Mouse (Mus musculus) thymus, adult 2 months (tissue): ENCODE results near the gene Lrrc26.
"Not testable (repeated sequence)": the region's sequence is repeated elsewhere in the genome, so short reads cannot be mapped to it uniquely, and the experiment has no call there.

ENCODE experiments used
- CTCF ChIP-seq: fragments of 200-500 bp; IDR thresholded peaks from 2 replicates; pipeline ENCODE4 v1.5.1; 2012; ENCODE audit warnings: mild to moderate bottlenecking, control low read depth, low read length, moderate library complexity, borderline replicate concordance; ENCODE audit not compliant: control insufficient read depth, poor library complexity, insufficient read depth; ENCODE audit errors: extremely low read depth
- POLR2A ChIP-seq: fragments of 200-500 bp; IDR thresholded peaks from 2 replicates; pipeline ENCODE4 v1.6.1; 2012; ENCODE audit warnings: mild to moderate bottlenecking, low read length, control low read depth, moderate library complexity; ENCODE audit not compliant: control insufficient read depth, poor library complexity, insufficient read depth; ENCODE audit errors: extremely low read depth

DNA sequence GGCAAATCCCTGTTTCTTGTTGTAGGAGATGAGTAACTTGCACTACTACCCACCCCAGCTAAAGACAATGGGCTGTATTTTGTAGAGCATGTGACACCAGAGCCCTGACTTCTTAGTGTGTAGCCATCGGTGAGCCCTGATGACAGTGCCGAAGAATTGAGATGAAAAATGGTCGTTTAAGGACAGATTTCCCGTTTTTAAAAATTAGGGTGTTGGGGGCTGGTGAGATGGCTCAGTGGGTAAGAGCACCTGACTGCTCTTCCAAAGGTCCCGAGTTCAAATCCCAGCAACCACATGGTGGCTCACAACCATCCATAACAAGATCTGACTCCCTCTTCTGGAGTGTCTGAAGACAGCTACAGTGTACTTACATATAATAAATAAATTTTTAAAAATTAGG lies 32.5 kb upstream of the Lrrc26 start:
- TF ChIP-seq POLR2A, CTCF: not testable (repeated sequence)
